Mouse (Mus musculus) liver, embryonic 16.5 days (tissue): ENCODE measurements around the gene Zfp281. TPM values are rescaled to one million over a fixed set of nuclear protein-coding genes. Genes with fewer than 3 reads are reported as not detected.

Source experiments
- ATAC-seq: fragments of 200-750 bp; cut with Nextera tagmentation; 2 replicates; pipeline ENCODE4 v1.8.0; 2017; ENCODE audit warnings: low read depth, mild to moderate bottlenecking, moderate number of reproducible peaks, moderate library complexity
- H3K27ac ChIP-seq: fragments of 300-500 bp; sonication (generic); 2 replicates; pipeline ENCODE4 v1.5.1; 2014; ENCODE audit warnings: mild to moderate bottlenecking, low read length
- H3K27me3 ChIP-seq: fragments of 300-500 bp; sonication (generic); 2 replicates; pipeline ENCODE4 v1.6.1; 2014; ENCODE audit warnings: low read depth, low read length, mixed read lengths; ENCODE audit not compliant: control insufficient read depth, insufficient read depth
- H3K36me3 ChIP-seq: fragments of 300-500 bp; sonication (generic); 2 replicates; pipeline ENCODE4 v1.6.1; 2014; ENCODE audit warnings: mild to moderate bottlenecking; ENCODE audit not compliant: control insufficient read depth, insufficient read depth
- H3K4me1 ChIP-seq: fragments of 300-500 bp; sonication (generic); 2 replicates; pipeline ENCODE4 v1.6.1; 2014; ENCODE audit warnings: low read depth, low read length, mixed read lengths; ENCODE audit not compliant: control insufficient read depth
- H3K4me2 ChIP-seq: fragments of 300-500 bp; sonication (generic); 2 replicates; pipeline ENCODE4 v1.6.1; 2014; ENCODE audit warnings: low read depth, low read length, mixed read lengths
- H3K4me3 ChIP-seq: fragments of 300-500 bp; sonication (generic); 2 replicates; pipeline ENCODE4 v1.5.1; 2014; ENCODE audit warnings: low read depth, mild to moderate bottlenecking, low read length
- H3K9ac ChIP-seq: fragments of 300-500 bp; sonication (generic); 2 replicates; pipeline ENCODE4 v1.6.1; 2014; ENCODE audit warnings: low read depth, low read length
- H3K9me3 ChIP-seq: fragments of 300-500 bp; sonication (generic); replicated peaks from 2 replicates; pipeline ENCODE4 v1.6.1; 2016; ENCODE audit warnings: low read length; ENCODE audit not compliant: control insufficient read depth
- WGBS: fragments of 180-500 bp; shearing (Covaris S2); extraction: QIAGEN DNeasy Blood & Tissue Kit; methylation state at CpG from one replicate; pipeline ENCODE4 v1.1.7; 2014; ENCODE audit not compliant: insufficient replicate concordance; 5-methylcytosine and 5-hydroxymethylcytosine counted together
- polyA plus RNA-seq: library from polyadenylated mRNA; unstranded; fragments of >200 nt; fragmentation: Nextera tagmentation; extraction: Ambion mirVana; gene quantifications from 2 replicates; pipeline ENCODE4 v1.2.1, GENCODE M21; 2015

The Zfp281 gene
- polyA plus RNA-seq, 1 experiment from 2014 or later: 6.4 TPM

DNA sequence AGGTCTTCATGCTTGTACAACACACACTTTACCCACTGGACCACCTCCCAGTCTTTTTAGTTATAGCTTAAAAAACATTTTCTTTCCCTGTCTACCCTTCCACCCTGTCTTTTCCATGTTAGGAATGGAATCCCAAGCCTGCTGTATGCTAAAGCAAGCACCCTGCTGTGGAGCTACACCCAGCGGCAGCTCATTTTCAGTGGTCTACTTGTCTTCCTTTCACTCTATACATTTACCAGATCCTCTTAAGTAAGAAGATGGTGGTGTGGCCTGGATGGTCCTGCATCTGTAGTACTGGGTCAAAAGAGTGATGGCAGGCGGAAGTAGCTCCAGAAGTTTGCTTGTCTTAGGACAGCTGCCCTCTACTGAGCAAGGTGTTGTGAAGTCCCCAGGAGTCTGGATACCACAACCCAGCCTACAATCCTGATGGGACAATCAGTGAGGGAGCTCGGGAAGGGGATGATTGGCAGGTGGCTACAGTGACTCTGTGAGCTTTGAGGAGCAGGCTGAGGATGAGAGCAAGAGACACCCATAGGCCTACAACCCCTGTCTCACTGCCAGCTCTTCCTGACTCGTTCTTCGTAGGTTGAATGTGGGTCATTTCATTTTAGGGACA lies 30.4 kb upstream of the Zfp281 start:
- no peak overlapping the region for H3K9ac ChIP-seq
- H3K4me1 ChIP-seq: no peaks in the 10 kb centered on the region
- no peak overlapping the region for H3K4me3 ChIP-seq
- no peaks in the 10 kb centered on the region for H3K9me3 ChIP-seq
- no peaks in the 10 kb centered on the region for H3K27me3 ChIP-seq
- WGBS: 61% methylated on average over 5 of the region's 5 CpGs
- H3K36me3 ChIP-seq: no peaks in the 10 kb centered on the region
- no peak overlapping the region for H3K27ac ChIP-seq
- ATAC-seq: no peak
- H3K4me2 ChIP-seq: no peak overlapping the region

- Histone ChIP-seq H3K4me1 (no peaks in the 10 kb centered on the region), H3K27me3 (no peaks in the 10 kb centered on the region), H3K9me3 (no peaks in the 10 kb centered on the region), H3K9ac (no peak overlapping the region), H3K27ac (no peak overlapping the region), H3K36me3 (no peaks in the 10 kb centered on the region), H3K4me3 (no peak overlapping the region), H3K4me2 (no peak overlapping the region)
- WGBS: 38% methylated on average over 2 of the region's 2 CpGs
- ATAC-seq: no peak
Observed at GRCm38 (mm10) chr1:136596821-136597220, 27.9 kb upstream of the Zfp281 start.

- H3K4me3 ChIP-seq: no peak overlapping the region
- H3K27ac ChIP-seq: no peak overlapping the region
- no peaks in the 10 kb centered on the region for H3K4me1 ChIP-seq
- WGBS: 56% methylated on average over 5 of the region's 5 CpGs
- no peaks in the 10 kb centered on the region for H3K9me3 ChIP-seq
- H3K36me3 ChIP-seq: no peaks in the 10 kb centered on the region
- H3K9ac ChIP-seq: no peak overlapping the region
- H3K27me3 ChIP-seq: no peaks in the 10 kb centered on the region
- no peak for ATAC-seq
- no peak overlapping the region for H3K4me2 ChIP-seq
Observed at GRCm38 (mm10) chr1:136598286-136598685, 26.4 kb upstream of the Zfp281 start.

DNA sequence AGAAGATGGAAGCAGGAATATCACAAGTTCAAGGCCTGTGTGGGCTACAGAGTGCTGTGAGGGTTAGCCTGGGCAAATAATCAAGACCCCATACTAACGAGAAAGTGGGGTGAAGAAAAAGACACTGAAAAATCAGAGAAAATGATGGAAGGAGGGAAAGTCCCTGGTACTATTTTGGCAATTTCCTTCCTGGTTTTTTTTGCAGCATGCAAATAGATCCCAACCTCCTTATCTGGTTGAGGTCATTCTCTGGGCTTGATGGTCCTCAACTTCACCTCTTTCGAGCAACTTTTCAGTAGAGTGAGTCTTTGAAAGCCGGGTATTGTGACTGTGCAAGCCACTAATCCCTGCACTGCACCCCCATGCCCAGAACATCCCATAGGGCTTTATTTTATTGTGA lies 24.6 kb upstream of the Zfp281 start:
- no peak overlapping the region for H3K4me2 ChIP-seq
- H3K27me3 ChIP-seq: no peaks in the 10 kb centered on the region
- H3K27ac ChIP-seq: no peak overlapping the region
- no peaks in the 10 kb centered on the region for H3K9me3 ChIP-seq
- WGBS: 45% methylated on average over 3 of the region's 3 CpGs
- no peak overlapping the region for H3K9ac ChIP-seq
- no peak for ATAC-seq
- no peaks in the 10 kb centered on the region for H3K36me3 ChIP-seq
- no peak overlapping the region for H3K4me3 ChIP-seq
- no peaks in the 10 kb centered on the region for H3K4me1 ChIP-seq

GRCm38 (mm10) chr1:136600647-136601345 lies 23.9 kb upstream of the Zfp281 start:
- WGBS: 54% methylated on average over 9 of the region's 9 CpGs
- Histone ChIP-seq H3K4me2 (no peak overlapping the region), H3K4me1 (no peaks in the 10 kb centered on the region), H3K9ac (no peak overlapping the region), H3K36me3 (no peaks in the 10 kb centered on the region), H3K9me3 (no peaks in the 10 kb centered on the region), H3K27ac (no peak overlapping the region), H3K4me3 (no peak overlapping the region), H3K27me3 (no peaks in the 10 kb centered on the region)
- ATAC-seq: no peak

DNA sequence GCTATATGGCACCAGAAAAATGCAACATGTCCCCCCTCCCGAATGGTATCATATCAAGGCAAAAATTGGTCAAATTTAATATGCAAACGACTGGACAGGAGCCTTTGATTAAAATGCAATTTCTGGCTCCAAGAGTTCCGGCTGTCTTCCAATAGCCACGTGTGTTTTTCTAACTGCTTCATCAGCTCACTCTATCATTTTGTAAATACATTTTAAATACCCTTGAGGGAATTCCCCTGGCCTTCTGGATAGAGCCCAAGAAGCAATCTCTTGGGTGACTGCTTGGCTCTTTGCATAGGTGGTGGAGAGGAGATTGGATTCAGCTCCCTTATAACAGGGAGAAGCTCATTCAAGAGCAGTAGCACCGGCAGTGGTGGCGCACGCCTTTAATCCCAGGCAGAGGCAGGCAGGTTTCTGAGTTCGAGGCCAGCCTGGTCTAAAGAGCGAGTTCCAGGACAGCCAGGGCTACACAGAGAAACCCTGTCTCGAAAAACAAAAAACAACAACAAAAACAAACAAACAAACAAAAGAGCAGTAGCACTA lies 23.3 kb upstream of the Zfp281 start:
- WGBS: 67% methylated on average over 10 of the region's 10 CpGs
- Histone ChIP-seq H3K4me3 (no peak overlapping the region), H3K27me3 (no peaks in the 10 kb centered on the region), H3K9me3 (no peaks in the 10 kb centered on the region), H3K36me3 (no peaks in the 10 kb centered on the region), H3K9ac (no peak overlapping the region), H3K27ac (no peak overlapping the region), H3K4me1 (no peaks in the 10 kb centered on the region), H3K4me2 (no peak overlapping the region)
- no peak for ATAC-seq

- H3K4me1 ChIP-seq: no peaks in the 10 kb centered on the region
- ATAC-seq: no peak
- H3K36me3 ChIP-seq: no peaks in the 10 kb centered on the region
- no peak overlapping the region for H3K9ac ChIP-seq
- WGBS: 45% methylated on average over 5 of the region's 5 CpGs
- no peaks in the 10 kb centered on the region for H3K9me3 ChIP-seq
- no peak overlapping the region for H3K27ac ChIP-seq
- no peak overlapping the region for H3K4me2 ChIP-seq
- no peak overlapping the region for H3K4me3 ChIP-seq
- H3K27me3 ChIP-seq: no peaks in the 10 kb centered on the region
Observed at GRCm38 (mm10) chr1:136602303-136602702, 22.4 kb upstream of the Zfp281 start.

DNA sequence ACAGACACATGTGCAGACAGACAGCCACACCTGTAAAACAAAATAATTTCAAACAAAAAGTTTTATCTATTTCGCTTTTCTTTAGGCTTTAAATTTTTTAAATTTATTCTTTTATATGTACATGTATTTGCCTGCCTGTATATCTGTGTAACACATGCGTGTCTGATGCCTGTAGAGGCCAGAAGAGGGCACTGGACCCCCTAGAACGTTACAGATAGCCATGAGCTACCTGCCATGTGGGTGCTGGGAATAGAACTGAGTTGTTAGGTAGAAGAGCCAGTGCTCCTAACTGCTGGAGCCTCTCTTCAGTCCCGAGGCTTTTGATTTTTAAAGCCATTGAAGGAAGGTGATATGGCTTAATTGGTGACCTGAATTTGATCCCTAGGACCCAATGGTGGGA lies 20.5 kb upstream of the Zfp281 start:
- ATAC-seq: no peak
- H3K9me3 ChIP-seq: no peaks in the 10 kb centered on the region
- H3K4me2 ChIP-seq: no peak overlapping the region
- no peak overlapping the region for H3K9ac ChIP-seq
- no peaks in the 10 kb centered on the region for H3K27me3 ChIP-seq
- no peaks in the 10 kb centered on the region for H3K36me3 ChIP-seq
- H3K27ac ChIP-seq: no peak overlapping the region
- WGBS: 57% methylated on average over 4 of the region's 4 CpGs
- no peaks in the 10 kb centered on the region for H3K4me1 ChIP-seq
- H3K4me3 ChIP-seq: no peak overlapping the region

DNA sequence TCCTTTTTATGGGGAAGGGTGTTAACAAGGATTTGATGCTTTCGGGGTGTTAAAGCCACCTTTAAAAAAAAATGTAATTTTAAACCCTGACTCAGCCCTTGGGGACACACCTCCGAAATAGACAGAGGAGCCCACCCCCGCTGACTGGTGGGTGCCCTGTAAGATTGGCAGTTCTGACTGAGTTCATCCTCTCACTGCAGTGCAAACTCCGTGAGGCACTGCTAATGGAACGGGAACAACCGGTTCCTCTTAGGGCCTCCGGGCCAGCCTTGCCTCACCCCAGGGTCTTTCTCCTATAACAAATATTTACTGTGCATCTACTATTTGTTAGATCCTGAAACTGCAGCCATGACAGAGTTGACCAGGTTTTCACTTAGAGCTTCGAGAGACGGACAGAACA lies 18.9 kb upstream of the Zfp281 start:
- Histone ChIP-seq H3K27me3 (no peaks in the 10 kb centered on the region), H3K4me1 (no peaks in the 10 kb centered on the region), H3K9ac (no peak overlapping the region), H3K27ac (no peak overlapping the region), H3K9me3 (no peaks in the 10 kb centered on the region), H3K36me3 (no peaks in the 10 kb centered on the region), H3K4me3 (no peak overlapping the region), H3K4me2 (no peak overlapping the region)
- WGBS: 50% methylated on average over 9 of the region's 9 CpGs
- 0 out of 2 replicates have a peak, but pooled peaks have one; percentile 21 for ATAC-seq
